Mouse (Mus musculus) left cerebral cortex, adult 2 months (tissue): ENCODE data around the gene Hsf5. TPM values are rescaled to one million over a fixed set of nuclear protein-coding genes. Genes with fewer than 3 reads are reported as not detected.
A peak's percentile ranks its signal among the peaks of the same experiment; 100 is the strongest.

Experiments used
- DNase-seq, 2 experiments: peaks; one replicate each; pipeline ENCODE4 v3.0.0; 2021 to 2022; ENCODE audit warnings: low spot score in 2 of 2, mixed read lengths in 1 of 2; ENCODE audit errors: extremely low spot score in 1 of 2
- H3K27ac ChIP-seq: fragments of 200-600 bp; 2 replicates; pipeline ENCODE4 v1.8.1; 2022
- H3K4me3 ChIP-seq: fragments of 200-600 bp; 2 replicates; pipeline ENCODE4 v1.8.1; 2022
- CTCF ChIP-seq: fragments of 200-600 bp; IDR thresholded peaks from 2 replicates; pipeline ENCODE4 v1.8.1; 2022; ENCODE audit warnings: antibody characterized with exemption, mild to moderate bottlenecking, moderate library complexity
- intact Hi-C: fragments of 180-260 bp; cut with DNase I; formaldehyde crosslinking; loops from one replicate; pipeline ENCODE4 v1.15.1; 2025
- long read RNA-seq, 2 experiments: library from polyadenylated mRNA; stranded (forward); transcript quantifications; one replicate each; pipeline ENCODE4 v2.0.0; 2021; ENCODE audit warnings: borderline mapping rate in 2 of 2
- total RNA-seq, 2 experiments: library from RNA; stranded (reverse); gene quantifications; 2 replicates each; pipeline ENCODE4 v1.2.3; 2021

The Hsf5 gene
- under 1 TPM; 0.54 to 0.77 TPM for total RNA-seq
- long read RNA-seq, experiment 1, result 0 reads
- long read RNA-seq, experiment 2, result 0 reads

DNA sequence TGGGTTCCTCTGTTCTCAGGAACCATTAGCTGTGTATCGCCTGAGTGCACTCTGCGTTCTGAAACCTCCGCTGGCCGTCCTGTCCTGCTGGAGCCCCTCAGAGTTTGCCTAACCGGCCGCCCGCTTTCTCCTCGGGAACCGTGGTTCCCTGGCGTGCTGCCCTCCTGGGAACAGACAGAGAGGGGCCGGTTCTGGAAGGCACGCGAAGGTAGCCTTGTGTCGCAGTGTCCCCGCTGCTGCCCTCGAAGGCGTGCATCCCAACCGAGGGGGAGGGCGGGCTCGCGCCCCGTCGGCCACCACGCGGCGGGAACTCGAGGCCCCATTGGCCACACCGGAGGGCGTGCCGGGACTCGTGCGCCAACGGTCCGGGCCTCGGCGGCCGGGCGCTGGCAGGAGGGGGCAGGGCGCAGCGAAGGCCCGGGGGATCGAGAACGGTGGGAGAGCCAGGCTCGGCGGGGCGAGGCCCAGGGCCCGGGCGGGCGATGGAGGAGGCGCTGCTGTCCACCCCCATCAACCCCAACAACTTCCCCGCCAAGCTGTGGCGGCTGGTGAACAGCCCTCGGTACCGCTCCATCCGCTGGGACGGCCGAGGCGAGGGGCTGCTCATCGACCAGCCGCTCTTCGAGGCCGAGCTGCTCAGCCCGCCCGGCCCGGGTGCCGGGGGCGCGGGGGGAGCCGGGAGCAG lies at the start of gene Hsf5:
Hsf5 (plus strand) TSS at position 375 of the 685 bp plus-strand sequence.
- Histone ChIP-seq H3K4me3 (no peak within 1 kb of the TSS), H3K27ac (no peak within 1 kb of the TSS)
- DNase-seq, result no peak
- intact Hi-C loops, result loop anchor here (5.0 kb wide), 1 partner anchor 145 kb away; the partner anchor contains the start of gene Tspoap1
- no peak for TF ChIP-seq CTCF

DNA sequence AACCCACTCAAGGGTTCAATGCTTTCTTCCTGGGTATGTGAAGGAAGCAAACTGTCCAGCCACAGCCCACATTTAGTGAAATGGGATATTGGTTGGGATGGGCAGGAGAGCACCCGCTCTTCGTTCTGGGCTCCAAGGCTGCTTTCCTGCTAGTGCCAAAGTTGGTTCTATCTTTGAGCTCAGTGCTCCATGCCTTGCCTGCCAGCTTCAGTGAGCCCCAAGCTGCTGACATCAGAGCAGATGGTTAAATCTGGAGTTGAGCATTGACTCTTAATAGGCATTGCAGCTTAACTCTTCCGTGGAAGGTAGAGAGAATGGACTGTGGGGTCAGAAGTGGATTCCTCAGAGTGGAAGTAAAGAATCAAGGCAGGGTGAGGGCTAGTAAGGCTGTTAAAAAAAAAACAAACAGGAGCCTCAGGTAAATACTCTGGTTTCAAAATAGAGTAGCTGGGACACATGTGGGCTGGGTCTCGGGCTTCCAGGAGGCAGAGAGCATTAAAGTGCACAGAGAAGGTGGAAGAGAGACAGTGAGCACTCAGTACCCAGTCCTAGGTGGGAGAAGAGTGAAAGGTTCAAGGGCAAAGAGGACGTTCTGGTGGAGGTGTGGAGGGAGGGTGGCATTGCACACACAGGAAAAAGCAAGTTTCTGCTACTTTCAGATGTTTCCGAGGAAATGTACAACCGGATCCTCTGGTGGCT lies 48.6 kb upstream of the Hsf5 start, which contains the start of gene Sept4:
Sept4 (plus strand) TSS at position 649 of the 699 bp plus-strand sequence.
- 0 out of 2 replicates have a peak within 1 kb of the TSS, but pooled peaks have one; percentile 28 for H3K27ac ChIP-seq
- intact Hi-C loops, result no loop called here
- no peak for DNase-seq
- no peak within 1 kb of the TSS for H3K4me3 ChIP-seq
- no peak for TF ChIP-seq CTCF

DNA sequence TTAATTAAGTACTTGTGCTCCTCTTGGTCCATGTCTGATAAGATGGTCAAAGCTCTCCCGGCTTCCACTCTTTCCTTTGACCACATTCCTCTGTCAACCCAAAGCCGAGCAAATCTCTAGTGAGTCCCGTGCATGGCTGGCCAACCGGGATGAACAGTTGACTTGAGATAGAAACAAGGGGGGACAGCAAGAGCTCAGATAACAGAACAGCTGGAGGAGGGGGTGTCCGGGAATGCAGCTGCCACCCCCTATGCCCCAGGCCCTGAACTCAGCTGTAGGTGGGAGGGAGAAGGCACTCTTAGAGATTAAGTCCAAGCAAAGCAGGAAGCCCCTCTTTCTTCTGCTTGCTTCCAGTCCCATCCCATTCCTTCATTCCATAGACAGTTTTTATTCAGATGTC lies 46.2 kb upstream of the Hsf5 start:
- no peak for DNase-seq
- Histone ChIP-seq H3K27ac (peak overlapping the region; percentile 70; the same call in 1 of the 2 replicates), H3K4me3 (no peak overlapping the region)
- intact Hi-C loops, result no loop called here
- no peak for TF ChIP-seq CTCF

GRCm38 (mm10) chr11:87571361-87571950 lies 45.5 kb upstream of the Hsf5 start:
- intact Hi-C loops, result no loop called here
- peak overlapping the region; percentile 70 for H3K27ac ChIP-seq
- no peak overlapping the region for H3K4me3 ChIP-seq
- no peak for TF ChIP-seq CTCF
- DNase-seq, result no peak

DNA sequence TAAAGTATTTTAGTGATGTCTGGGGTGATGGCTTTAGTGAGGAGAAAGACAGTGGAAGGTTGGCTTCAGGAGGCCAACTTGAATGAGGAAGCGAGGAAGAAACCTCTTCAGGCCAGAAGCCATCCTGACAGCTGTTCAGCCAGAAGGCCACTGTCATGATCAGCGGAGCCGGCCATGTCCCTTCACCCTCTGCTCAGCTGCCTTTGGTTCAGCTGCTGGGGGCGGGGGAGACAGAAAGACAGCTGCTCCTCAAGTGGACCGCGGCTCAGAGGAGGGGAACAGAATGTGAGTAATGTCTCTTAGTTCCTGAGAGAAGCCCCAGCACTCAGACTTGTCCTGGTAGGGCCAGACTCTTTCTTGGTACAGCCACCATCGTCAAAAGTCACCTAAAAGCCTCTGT lies 43.2 kb upstream of the Hsf5 start:
- DNase-seq, result no peak
- intact Hi-C loops, result no loop called here
- no peak overlapping the region for H3K27ac ChIP-seq
- TF ChIP-seq CTCF, result no peak
- no peak overlapping the region for H3K4me3 ChIP-seq

DNA sequence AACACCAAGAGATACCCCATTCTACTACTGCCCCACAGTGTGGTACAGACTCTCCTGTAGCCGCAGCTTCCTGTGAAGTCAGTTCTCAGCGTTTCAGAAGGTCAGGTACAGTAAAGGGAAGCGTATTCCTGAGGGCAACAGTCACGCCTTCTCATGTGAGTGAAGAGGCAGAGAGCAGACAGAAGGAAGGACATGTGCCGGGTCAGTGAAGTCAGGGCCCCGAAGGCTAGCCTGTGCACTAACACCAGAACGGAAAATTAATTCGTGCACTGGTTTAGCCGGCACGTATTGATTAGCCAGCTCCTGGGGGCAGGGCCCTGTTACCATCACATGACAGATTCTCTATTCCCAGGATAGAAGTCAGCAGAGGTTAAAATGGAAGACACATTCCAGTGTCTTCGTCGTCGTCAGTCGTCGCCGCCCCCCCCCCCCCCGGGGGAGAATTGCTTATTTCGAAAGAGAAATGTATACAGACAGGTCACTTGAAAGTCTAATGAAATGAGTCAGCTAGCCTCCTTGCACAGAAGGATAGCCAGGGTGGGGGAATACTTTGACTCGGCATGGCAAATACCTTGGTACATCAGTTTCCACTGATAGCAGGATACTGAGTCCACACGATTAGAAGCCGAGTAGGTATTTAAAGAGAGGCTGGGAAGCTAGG lies 42.3 kb upstream of the Hsf5 start:
- no peak for DNase-seq
- no peak overlapping the region for H3K27ac ChIP-seq
- no peak overlapping the region for H3K4me3 ChIP-seq
- intact Hi-C loops, result no loop called here
- TF ChIP-seq CTCF, result no peak

- DNase-seq, result no peak
- Histone ChIP-seq H3K27ac (peak overlapping the region; percentile 97), H3K4me3 (peak overlapping the region; percentile 82)
- no peak for TF ChIP-seq CTCF
- intact Hi-C loops, result no loop called here
Observed at GRCm38 (mm10) chr11:87577601-87578248, 39.2 kb upstream of the Hsf5 start.

GRCm38 (mm10) chr11:87578249-87578962 lies 38.6 kb upstream of the Hsf5 start:
- H3K27ac ChIP-seq, result peak overlapping the region; percentile 97
- peak; percentile 60 to 74 for DNase-seq
- intact Hi-C loops, result no loop called here
- TF ChIP-seq CTCF, result no peak
- H3K4me3 ChIP-seq, result peak overlapping the region; percentile 82

GRCm38 (mm10) chr11:87578963-87579601 lies 37.9 kb upstream of the Hsf5 start:
- intact Hi-C loops, result no loop called here
- H3K27ac ChIP-seq, result peak overlapping the region; percentile 97
- TF ChIP-seq CTCF, result peak; percentile 29
- H3K4me3 ChIP-seq, result peak overlapping the region; percentile 82
- no peak for DNase-seq

- intact Hi-C loops, result no loop called here
- H3K4me3 ChIP-seq, result peak overlapping the region; percentile 82
- DNase-seq, result no peak
- TF ChIP-seq CTCF, result no peak
- peak overlapping the region; percentile 80 for H3K27ac ChIP-seq
Observed at GRCm38 (mm10) chr11:87579713-87580112, 37.3 kb upstream of the Hsf5 start.
